Mouse (Mus musculus): ENCODE results near the gene Syn1.

Syn1 gene

GRCm38 (mm10) chrX:20862105-20863065 lies 58.4 kb downstream of the Syn1 start:
- DNase-seq (ENCODE audit: extremely low read depth, low read depth), result no peak

GRCm38 (mm10) chrX:20861453-20862104 lies 59.2 kb downstream of the Syn1 start:
- DNase-seq (ENCODE audit: extremely low read depth, low read depth), result no peak

- no peak for DNase-seq (ENCODE audit: extremely low read depth, low read depth)
Measured at GRCm38 (mm10) chrX:20853794-20854193, 67.0 kb downstream of the Syn1 start.

DNA sequence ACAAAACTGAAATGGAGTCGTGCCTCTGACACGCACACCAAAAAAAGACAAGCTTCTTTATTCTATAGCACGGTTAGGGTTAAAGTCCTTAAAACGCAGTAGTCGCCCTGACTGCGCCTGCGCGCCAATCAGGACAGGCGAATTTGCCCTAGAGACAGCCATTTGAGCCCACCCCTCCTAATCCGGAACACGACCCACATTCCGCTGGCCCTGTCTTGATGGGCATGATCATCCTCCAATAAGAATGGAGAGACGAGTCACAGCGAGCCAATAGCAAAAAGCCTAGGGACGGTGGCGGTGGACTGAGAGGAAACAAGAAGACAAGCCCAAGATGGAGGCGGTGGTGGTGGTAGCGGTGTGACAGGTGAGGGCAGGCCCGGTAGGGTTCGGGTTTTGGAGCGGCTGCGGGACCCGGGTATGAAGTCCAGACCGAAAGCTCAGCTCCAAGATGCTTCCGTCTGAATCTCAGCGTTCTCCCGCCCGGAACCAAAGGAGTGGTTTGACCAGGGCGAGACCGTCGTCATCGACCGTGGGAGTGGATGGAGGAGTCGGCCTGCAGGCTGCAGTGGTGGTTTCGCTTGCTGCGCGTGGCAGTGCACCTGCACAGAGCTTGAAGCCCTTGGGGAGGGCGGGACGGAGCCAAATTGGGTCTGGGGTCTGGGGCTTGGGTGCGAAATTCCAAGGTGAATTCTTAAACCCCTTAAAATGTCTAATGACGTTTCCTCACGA lies 72.4 kb downstream of the Syn1 start:
- peak; percentile 99 for DNase-seq (ENCODE audit: extremely low read depth, low read depth)

GRCm38 (mm10) chrX:20847816-20848215 lies 73.0 kb downstream of the Syn1 start:
- no peak for DNase-seq (ENCODE audit: extremely low read depth, low read depth)

DNA sequence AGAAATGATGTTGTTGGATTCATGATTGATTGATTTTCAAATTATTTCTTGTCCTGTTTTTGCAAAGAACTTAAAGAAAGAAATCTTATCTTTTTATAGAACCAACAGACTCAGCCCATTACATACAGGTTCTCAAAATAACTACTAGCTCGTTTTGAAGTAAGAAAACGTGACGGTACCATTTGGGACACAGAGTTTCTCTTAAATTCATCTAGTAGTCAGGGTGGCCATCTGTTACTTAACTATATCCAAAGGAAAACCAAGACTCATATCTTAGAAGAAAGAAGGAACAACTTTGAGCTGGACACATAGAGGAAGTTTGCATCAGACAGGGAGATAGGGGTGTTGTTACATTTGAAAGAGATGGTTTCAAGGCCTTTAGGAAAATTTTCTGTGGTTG lies 73.6 kb downstream of the Syn1 start:
- DNase-seq (ENCODE audit: extremely low read depth, low read depth), result peak; percentile 37

DNA sequence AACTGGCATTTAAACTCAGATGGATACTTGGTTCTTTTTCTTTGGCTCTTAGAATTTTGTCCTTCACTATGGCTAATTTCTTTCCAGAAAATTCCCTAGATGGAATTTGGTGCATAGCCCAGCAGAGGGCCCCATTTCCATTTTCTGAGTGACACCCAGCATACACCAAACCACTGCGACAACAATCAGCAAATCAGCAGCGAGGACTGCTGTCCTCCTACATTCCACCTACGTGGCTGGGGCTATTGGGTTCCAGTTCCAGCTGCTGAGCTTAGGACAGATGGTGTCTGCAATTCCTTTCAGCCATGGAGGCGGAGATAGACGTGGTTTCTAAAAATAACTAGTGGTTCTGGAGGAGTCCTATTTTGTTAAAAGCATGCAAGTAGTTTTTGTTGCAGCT lies 91.9 kb downstream of the Syn1 start:
- no peak for DNase-seq (ENCODE audit: extremely low read depth, low read depth)

GRCm38 (mm10) chrX:20819708-20820426 lies 100.9 kb downstream of the Syn1 start:
- DNase-seq (ENCODE audit: extremely low read depth, low read depth), result no peak

DNA sequence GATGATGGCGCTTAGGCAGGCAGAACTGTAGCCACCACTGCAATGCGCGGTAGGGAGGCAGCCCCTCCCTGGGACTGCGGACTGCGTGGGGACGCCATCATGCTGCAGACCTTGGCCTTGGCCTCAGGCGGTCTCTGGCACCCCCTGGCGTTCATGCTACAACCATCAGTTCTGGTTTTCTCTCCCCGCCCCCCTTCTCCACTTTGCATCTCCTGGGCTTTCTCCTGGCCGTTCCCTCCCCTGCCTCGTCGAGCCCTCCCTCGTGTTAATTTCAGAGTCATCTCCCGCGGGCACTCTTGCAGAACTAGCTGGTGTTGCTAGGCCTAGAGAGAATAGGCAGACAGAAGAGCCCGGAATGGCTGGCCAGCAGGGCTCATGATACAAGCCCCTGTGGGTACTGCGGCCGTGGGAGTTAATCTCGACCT lies 101.6 kb downstream of the Syn1 start:
- peak; percentile 68 for DNase-seq (ENCODE audit: extremely low read depth, low read depth)

DNA sequence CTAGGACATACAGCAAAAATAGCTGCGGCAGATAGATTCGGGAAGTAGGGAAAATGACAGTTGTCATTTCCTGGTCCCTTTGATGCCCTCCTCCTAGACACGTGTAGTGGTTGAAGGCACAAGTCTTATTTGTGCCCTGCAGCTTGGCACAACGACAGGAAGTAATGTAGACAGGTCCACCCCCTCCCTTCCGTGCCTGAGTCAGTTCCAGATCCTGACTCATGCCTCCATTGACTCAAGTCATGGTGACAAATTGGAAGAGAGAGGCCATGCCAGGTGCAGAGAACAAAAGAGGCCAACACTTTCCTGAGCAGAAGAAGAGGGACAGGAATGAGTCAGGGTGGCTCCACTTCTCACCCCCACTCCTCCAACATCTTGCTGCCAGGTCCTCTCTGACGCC lies 103.8 kb downstream of the Syn1 start:
- no peak for DNase-seq (ENCODE audit: extremely low read depth, low read depth)

Data from MEL-GATA-1-ER (cell line).